Mouse (Mus musculus) heart, embryonic 13.5 days (tissue): ENCODE results near the gene Tcp1. TPM values are rescaled to one million over a fixed set of nuclear protein-coding genes. Genes with fewer than 3 reads are reported as not detected.
"Not testable (repeated sequence)": the region's sequence is repeated elsewhere in the genome, so short reads cannot be mapped to it uniquely, and the experiment has no call there.

Experiments
- ATAC-seq: fragments of 200-750 bp; cut with Nextera tagmentation; 2 replicates; pipeline ENCODE4 v1.8.0; 2017; ENCODE audit warnings: moderate TSS enrichment; ENCODE audit not compliant: insufficient number of reproducible peaks, low FRiP score, low TSS enrichment; ENCODE audit errors: extremely low read depth
- H3K27ac ChIP-seq: fragments of 300-500 bp; sonication (generic); replicated peaks from 2 replicates; pipeline ENCODE4 v1.5.1; 2015; ENCODE audit warnings: moderate library complexity, mild to moderate bottlenecking, inconsistent platforms
- H3K27me3 ChIP-seq: fragments of 300-500 bp; sonication (generic); replicated peaks from 2 replicates; pipeline ENCODE4 v1.6.1; 2015; ENCODE audit warnings: mild to moderate bottlenecking, inconsistent platforms
- H3K36me3 ChIP-seq: fragments of 300-500 bp; sonication (generic); 2 replicates; pipeline ENCODE4 v1.6.1; 2015; ENCODE audit warnings: mild to moderate bottlenecking, inconsistent platforms
- H3K4me1 ChIP-seq: fragments of 300-500 bp; sonication (generic); 2 replicates; pipeline ENCODE4 v1.6.1; 2015; ENCODE audit warnings: inconsistent platforms
- H3K4me2 ChIP-seq: fragments of 300-500 bp; sonication (generic); 2 replicates; pipeline ENCODE4 v1.6.1; 2015; ENCODE audit warnings: inconsistent platforms, mild to moderate bottlenecking, moderate library complexity
- H3K4me3 ChIP-seq: fragments of 300-500 bp; sonication (generic); 2 replicates; pipeline ENCODE4 v1.5.1; 2015; ENCODE audit warnings: moderate library complexity, mild to moderate bottlenecking, inconsistent platforms
- H3K9ac ChIP-seq: fragments of 300-500 bp; sonication (generic); 2 replicates; pipeline ENCODE4 v1.6.1; 2015; ENCODE audit warnings: inconsistent platforms, mild to moderate bottlenecking, moderate library complexity
- H3K9me3 ChIP-seq: fragments of 300-500 bp; sonication (generic); 2 replicates; pipeline ENCODE4 v1.6.1; 2016; ENCODE audit warnings: inconsistent platforms
- whole genome bisulfite sequencing: fragments of 180-500 bp; shearing (Covaris S2); methylation state at CpG from one replicate; pipeline ENCODE4 v1.1.7; 2015; ENCODE audit warnings: mixed read lengths; 5-methylcytosine and 5-hydroxymethylcytosine counted together
- polyA plus RNA-seq: library from polyadenylated mRNA; unstranded; fragments of >200 nt; fragmentation: Nextera tagmentation; extraction: Ambion mirVana; gene quantifications from 2 replicates; pipeline ENCODE4 v1.2.1, GENCODE M21; 2015

The Tcp1 gene
- polyA plus RNA-seq, 1 experiment from 2014 or later: 315 TPM

DNA sequence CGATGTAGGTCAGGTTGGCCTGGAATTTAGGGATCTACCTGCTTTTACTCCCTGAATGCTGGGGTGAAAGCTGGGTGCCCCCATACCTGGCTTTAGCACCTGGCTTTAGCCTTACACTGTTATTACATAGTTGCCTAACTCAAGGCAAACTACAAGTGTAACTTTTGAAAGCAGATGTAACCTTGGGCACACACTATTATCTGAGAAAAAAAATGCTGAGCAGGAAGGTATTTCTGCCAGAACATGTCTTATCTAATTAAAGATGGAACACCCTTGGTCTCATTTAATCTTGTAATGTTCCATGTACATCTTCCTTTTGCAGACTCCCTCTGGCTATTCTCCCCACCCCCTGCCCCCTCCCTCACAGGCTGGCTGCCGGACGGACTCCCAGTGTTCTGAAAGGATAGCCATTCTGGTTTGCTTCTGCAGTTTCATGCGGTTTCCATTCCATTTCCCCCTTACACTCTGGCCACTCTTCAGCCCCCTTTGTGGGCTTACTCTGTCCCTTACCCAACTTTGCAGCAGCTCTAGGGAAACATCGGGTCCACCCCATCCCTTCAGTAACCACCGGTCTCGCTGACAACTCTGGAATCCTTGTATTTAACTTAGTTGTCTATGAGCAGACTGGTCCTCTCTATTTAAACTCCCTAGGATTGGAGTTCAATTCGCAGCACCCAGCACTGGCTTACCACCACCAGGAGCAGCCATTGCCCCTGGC is 26.2 kb downstream of the Tcp1 start:
- no peaks in the 10 kb centered on the region for H3K9me3 ChIP-seq
- H3K27ac ChIP-seq: no peak overlapping the region
- H3K9ac ChIP-seq: no peak overlapping the region
- H3K4me1 ChIP-seq: peaks cover 9% of the 10 kb centered on the region; the same call in 1 of the 2 replicates
- peaks cover 36% of the 10 kb centered on the region for H3K36me3 ChIP-seq
- no peak overlapping the region for H3K4me2 ChIP-seq
- WGBS: 77% methylated on average over 8 of the region's 8 CpGs
- ATAC-seq: no peak
- H3K27me3 ChIP-seq: no peaks in the 10 kb centered on the region
- H3K4me3 ChIP-seq: no peak overlapping the region

DNA sequence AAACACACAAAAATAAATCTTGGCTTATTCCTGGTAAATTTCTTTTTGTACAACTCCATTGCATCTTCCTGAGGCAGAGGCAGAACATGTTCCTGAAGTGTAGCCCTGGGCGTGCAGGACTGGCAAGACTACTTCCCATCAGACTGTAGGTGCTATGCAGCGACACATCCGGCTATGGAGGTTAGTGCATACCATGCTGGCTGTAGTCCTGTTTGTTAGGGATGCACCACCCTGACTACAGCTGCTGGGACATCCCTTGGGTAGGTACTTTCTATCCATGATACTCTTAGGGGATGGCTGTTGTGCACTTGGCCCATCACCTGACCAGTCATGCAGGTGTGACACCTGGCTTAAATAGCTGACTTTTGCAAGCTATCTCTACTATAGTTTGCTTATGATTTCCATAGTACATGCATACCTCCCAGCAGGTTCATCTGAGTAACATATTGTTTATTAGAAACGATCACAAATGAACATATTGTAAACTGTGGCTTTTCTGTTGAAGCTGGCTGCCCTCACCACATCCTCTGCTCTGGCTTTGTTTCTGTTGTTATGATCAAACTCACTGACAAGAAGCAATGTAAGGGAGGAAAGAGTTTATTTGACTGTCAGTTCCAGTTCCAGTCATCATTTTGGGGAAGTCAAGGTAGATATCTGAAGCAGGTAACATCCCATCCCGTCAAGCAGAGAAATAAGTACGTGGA is 27.1 kb downstream of the Tcp1 start:
- Histone ChIP-seq H3K9me3 (no peaks in the 10 kb centered on the region), H3K27ac (no peak overlapping the region), H3K9ac (no peak overlapping the region), H3K4me1 (peaks cover 9% of the 10 kb centered on the region; the same call in 1 of the 2 replicates), H3K4me2 (no peak overlapping the region), H3K27me3 (no peaks in the 10 kb centered on the region), H3K36me3 (peaks cover 41% of the 10 kb centered on the region), H3K4me3 (no peak overlapping the region)
- 91% methylated on average over 6 of the region's 6 CpGs for WGBS
- no peak for ATAC-seq

DNA sequence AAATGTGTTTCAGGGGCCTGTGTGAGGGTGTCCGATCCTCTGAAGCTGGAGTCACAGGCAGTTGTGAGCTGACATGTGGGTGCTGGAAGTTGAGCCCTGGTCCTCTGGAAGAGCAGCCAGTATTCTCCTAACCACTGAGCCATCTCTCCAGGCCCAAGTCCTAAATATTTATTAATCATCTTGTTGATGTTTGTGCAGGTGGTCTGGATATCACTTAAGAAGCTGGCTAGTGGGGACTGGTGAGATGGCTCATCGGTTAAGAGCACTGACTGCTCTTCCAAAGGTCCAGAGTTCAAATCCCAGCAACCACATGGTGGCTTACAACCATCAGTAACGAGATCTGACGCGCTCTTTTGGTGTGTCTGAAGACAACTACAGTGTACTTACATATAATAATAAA is 34.2 kb downstream of the Tcp1 start:
- ATAC-seq: no peak
- no peak overlapping the region for H3K27ac ChIP-seq
- H3K27me3 ChIP-seq: no peaks in the 10 kb centered on the region
- no peak overlapping the region for H3K4me3 ChIP-seq
- no peaks in the 10 kb centered on the region for H3K4me1 ChIP-seq
- H3K4me2 ChIP-seq: no peak overlapping the region
- no peak overlapping the region for H3K9ac ChIP-seq
- H3K9me3 ChIP-seq: no peaks in the 10 kb centered on the region
- peaks cover 72% of the 10 kb centered on the region for H3K36me3 ChIP-seq
- WGBS: 93% methylated on average over 5 of the region's 5 CpGs

DNA sequence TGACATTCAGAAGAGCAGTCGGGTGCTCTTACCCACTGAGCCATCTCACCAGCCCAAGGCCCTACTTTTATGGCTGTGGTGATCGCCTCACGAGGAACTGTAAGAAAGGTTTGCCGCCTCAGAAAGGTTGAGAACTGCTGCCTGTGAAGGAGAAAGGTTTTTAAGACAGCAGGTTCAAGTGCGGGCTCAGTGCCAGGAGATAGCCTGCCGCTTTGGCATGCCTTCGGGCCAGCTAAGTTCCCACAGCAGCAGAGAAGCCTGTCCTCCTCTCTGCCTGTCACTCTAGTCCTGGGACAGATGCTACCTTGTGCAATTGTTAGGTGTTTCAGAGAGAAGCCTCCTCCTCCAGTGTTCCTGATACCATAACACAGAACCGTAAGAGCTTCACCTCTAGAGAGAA is 41.2 kb downstream of the Tcp1 start:
- no peak overlapping the region for H3K4me2 ChIP-seq
- WGBS: 83% methylated on average over 8 of the region's 8 CpGs
- H3K27me3 ChIP-seq: no peaks in the 10 kb centered on the region
- no peak overlapping the region for H3K27ac ChIP-seq
- no peak overlapping the region for H3K4me3 ChIP-seq
- H3K4me1 ChIP-seq: peaks cover 6% of the 10 kb centered on the region
- H3K9me3 ChIP-seq: no peaks in the 10 kb centered on the region
- H3K36me3 ChIP-seq: peaks cover 33% of the 10 kb centered on the region
- ATAC-seq: no peak
- H3K9ac ChIP-seq: no peak overlapping the region

DNA sequence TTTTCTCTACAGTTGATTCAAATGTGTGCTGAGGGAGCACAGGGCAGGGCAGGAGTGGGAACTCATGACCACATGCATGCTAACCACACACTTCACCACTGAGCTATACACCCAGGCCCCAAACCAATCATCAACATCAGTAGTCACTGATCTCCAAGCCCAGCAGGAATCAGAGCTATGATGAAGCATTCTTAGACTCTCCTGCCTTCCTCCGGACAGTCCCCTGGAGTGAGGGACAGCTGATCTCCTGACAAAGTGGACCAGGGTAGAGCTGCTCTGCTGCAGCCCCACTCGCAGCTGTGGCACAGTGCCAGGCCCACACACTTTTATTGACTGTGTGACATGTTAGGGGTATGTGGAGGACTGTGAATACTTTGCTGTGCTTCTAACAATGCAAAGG is 43.9 kb downstream of the Tcp1 start:
- not testable (repeated sequence) for H3K9ac ChIP-seq, H3K9me3 ChIP-seq, ATAC-seq, H3K4me1 ChIP-seq, H3K27me3 ChIP-seq, H3K27ac ChIP-seq, H3K4me3 ChIP-seq
- WGBS: 22% methylated on average over 1 of the region's 2 CpGs
- peaks cover 14% of the 10 kb centered on the region for H3K36me3 ChIP-seq
- H3K4me2 ChIP-seq: peak overlapping the region; percentile 35

DNA sequence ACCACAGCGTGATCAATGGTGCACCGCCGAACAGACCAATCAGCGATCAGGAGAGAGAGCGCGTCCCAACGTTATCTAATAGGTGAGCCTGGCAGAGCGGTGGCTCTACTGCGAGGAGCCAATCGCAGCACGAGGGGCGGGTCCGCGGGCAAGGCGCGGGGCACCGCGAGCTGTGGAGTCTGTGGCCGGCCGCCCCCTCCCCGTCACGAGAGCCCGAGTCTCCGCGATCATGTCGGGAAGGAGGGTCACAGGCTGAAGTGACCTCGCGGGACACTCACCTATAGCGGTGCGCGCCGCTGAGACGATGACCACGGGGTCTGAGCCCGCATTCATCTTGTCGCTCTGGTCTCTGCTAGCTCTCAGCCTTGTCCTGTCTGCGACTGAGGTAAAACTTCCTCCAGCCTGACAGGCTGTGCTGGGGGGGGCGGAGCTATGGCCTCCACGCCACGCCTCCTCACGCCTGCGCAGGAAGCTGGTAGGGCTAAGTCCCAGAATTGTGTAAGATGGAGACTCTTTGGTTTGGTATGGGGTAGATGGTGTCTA is 44.9 kb downstream of the Tcp1 start, which contains the start of gene Acat2:
Acat2 (minus strand) TSS at position 417 of the 543 bp plus-strand sequence.
- H3K36me3 ChIP-seq: peaks cover 20% of the 10 kb centered on the region
- H3K9me3 ChIP-seq: no peaks in the 10 kb centered on the region
- peak within 1 kb of the TSS; percentile 70 for H3K4me3 ChIP-seq

DNA sequence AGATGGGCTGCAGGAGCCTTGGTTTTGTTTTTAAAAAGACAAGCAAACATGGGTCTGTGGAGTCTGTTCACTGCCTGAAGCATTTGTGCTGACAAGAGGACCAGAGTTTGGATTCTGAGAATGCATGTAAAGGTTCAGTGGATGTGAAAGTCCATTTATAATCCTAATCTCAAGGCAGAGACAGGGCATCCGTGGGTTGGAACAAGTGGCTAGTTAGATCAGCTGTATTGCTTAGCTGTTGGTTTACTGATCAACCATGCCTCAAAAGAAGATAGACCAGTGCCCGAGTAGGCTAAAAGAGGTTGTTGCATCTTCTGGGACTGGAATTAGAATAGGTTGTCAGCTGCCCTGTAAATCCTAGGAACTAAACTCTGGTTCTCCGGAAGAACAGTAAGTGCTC is 48.0 kb downstream of the Tcp1 start:
- H3K27ac ChIP-seq: no peak overlapping the region
- no peak overlapping the region for H3K4me2 ChIP-seq
- H3K4me1 ChIP-seq: peaks cover 6% of the 10 kb centered on the region
- WGBS: 80% methylated on average over 3 of the region's 3 CpGs
- H3K4me3 ChIP-seq: no peak overlapping the region
- H3K27me3 ChIP-seq: no peaks in the 10 kb centered on the region
- H3K9me3 ChIP-seq: no peaks in the 10 kb centered on the region
- ATAC-seq: no peak
- H3K9ac ChIP-seq: no peak overlapping the region
- peaks cover 35% of the 10 kb centered on the region for H3K36me3 ChIP-seq

More for the DNA sequence above, 44.9 kb downstream of the Tcp1 start, which contains the start of gene Acat2:
- Histone ChIP-seq H3K4me1 (peaks cover 6% of the 10 kb centered on the region), H3K27ac (peak within 1 kb of the TSS; percentile 79), H3K9ac (peak within 1 kb of the TSS; percentile 81), H3K4me2 (peak within 1 kb of the TSS; percentile 80), H3K27me3 (no peaks in the 10 kb centered on the region)
- WGBS: 0% methylated on average over 42 of the region's 42 CpGs
- ATAC-seq: peak; percentile 97

DNA sequence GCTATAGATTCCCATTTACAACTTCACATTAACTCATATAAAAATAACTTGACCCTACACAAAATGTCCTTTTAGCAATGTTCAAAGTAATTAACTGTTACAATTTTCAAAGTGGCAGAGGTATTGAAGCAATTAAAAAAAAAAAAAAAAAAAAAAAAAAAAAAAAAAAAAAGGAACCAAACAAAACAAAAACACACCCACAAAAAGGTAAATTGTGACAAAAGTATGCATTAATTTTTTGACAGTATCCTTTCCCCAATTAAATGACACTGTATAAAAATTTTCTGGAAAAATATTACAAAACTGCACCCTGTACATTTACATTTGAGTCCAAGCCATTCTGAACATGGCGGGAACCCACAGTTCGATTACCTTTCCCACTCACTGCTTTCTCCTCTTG is 51.7 kb downstream of the Tcp1 start:
- H3K36me3 ChIP-seq: peaks cover 62% of the 10 kb centered on the region
- no peak overlapping the region for H3K27ac ChIP-seq
- H3K4me3 ChIP-seq: no peak overlapping the region
- H3K4me2 ChIP-seq: no peak overlapping the region
- H3K4me1 ChIP-seq: no peaks in the 10 kb centered on the region
- H3K27me3 ChIP-seq: no peaks in the 10 kb centered on the region
- WGBS: 83% methylated on average over 2 of the region's 2 CpGs
- no peak for ATAC-seq
- H3K9ac ChIP-seq: no peak overlapping the region
- H3K9me3 ChIP-seq: no peaks in the 10 kb centered on the region

DNA sequence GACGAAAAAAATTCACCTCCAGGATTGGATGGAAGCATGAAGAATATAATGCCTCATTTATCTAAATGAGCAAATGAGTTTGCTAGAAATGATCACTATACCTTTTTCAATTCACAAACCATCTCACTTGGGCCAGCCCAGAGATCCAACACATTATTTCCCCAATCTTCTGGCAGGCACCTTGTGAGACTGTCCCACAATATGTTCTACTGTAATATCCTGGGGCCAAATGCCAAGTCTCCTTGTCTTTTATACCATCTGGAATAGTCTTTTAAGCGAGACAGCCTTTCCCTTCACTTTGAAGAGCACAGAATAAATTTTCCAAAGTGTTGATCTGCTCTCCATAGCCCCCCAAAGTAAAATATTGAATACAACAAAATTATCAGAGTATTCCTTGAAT is 58.4 kb downstream of the Tcp1 start:
- H3K4me1 ChIP-seq: no peaks in the 10 kb centered on the region
- H3K27me3 ChIP-seq: no peaks in the 10 kb centered on the region
- H3K27ac ChIP-seq: no peak overlapping the region
- peaks cover 73% of the 10 kb centered on the region for H3K36me3 ChIP-seq
- H3K9ac ChIP-seq: no peak overlapping the region
- no peak overlapping the region for H3K4me3 ChIP-seq
- H3K9me3 ChIP-seq: no peaks in the 10 kb centered on the region
- WGBS: 79% methylated on average over 2 of the region's 2 CpGs
- no peak for ATAC-seq
- H3K4me2 ChIP-seq: no peak overlapping the region
